Mouse (Mus musculus): Measurements from ENCODE around the gene Mrtfb. TPM values are rescaled to one million over a fixed set of nuclear protein-coding genes. Genes with fewer than 3 reads are reported as not detected.
A peak's percentile ranks its signal among the peaks of the same experiment; 100 is the strongest.
"Not testable (repeated sequence)": the region's sequence is repeated elsewhere in the genome, so short reads cannot be mapped to it uniquely, and the experiment has no call there.

Gene Mrtfb
- polyA plus RNA-seq, 1 experiment from 2014 or later: 26.2 TPM

DNA sequence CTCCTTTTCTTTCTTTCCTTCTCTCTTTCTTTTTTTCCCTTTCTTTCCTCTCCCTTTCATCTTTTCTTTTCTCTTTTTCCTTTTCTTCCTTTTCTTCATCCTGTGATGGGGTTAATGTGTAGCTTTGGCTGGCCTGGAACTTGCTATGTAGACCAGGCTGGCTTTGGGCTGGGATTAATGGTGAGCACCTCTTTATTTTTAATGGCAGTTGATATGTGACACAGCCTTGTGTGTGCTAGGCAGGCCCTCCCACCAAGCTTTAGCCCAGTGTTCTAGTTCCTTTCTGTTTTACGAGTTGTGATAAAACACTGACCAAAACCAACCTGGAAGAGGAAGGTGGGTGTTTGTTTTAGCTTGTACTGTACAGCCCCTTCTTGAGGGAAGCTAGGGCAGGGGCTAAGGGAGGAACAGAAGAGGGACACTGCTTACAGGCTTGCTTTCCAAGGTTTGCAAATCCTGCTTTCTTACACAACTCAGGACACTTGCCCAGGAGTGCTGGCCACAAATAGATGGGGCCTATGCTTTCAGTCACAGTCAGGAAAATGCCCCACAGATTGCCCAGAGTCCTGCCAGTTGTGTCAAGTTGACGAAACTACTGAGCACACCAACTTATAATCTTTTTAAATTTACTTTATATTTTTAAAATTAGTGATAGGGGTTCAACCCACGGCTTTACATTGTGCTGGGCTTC lies 20.6 kb downstream of the Mrtfb start:
- no peaks in the 10 kb centered on the region for H3K36me3 ChIP-seq
- H3K4me2 ChIP-seq (replicated peaks): no peak overlapping the region
- no peak overlapping the region for H3K9ac ChIP-seq
- H3K27me3 ChIP-seq: no peaks in the 10 kb centered on the region
- no peak overlapping the region for H3K4me3 ChIP-seq (replicated peaks)
- WGBS: 79% methylated on average over 3 of the region's 3 CpGs
- H3K27ac ChIP-seq (replicated peaks): no peak overlapping the region
- H3K4me1 ChIP-seq: no peaks in the 10 kb centered on the region
- ATAC-seq (ENCODE audit: insufficient number of reproducible peaks, low FRiP score, low TSS enrichment, low read depth): no peak
- H3K9me3 ChIP-seq (replicated peaks): 0 out of 2 replicates have a peak, but pooled peaks cover 8% of the 10 kb centered on the region

GRCm38 (mm10) chr16:13286425-13286824 lies 30.1 kb downstream of the Mrtfb start:
- not testable (repeated sequence) for H3K27ac ChIP-seq (replicated peaks); H3K9me3 ChIP-seq (replicated peaks); ATAC-seq (ENCODE audit: insufficient number of reproducible peaks, low FRiP score, low TSS enrichment, low read depth)

GRCm38 (mm10) chr16:13297860-13298259 lies 41.6 kb downstream of the Mrtfb start:
- WGBS: 44% methylated on average over 1 of the region's 1 CpGs
- no peak overlapping the region for H3K9ac ChIP-seq
- 0 out of 2 replicates have a peak, but pooled peaks cover 4% of the 10 kb centered on the region for H3K4me1 ChIP-seq
- H3K4me2 ChIP-seq (replicated peaks): no peak overlapping the region
- no peaks in the 10 kb centered on the region for H3K36me3 ChIP-seq
- ATAC-seq (ENCODE audit: insufficient number of reproducible peaks, low FRiP score, low TSS enrichment, low read depth): no peak
- no peaks in the 10 kb centered on the region for H3K27me3 ChIP-seq
- no peak overlapping the region for H3K4me3 ChIP-seq (replicated peaks)
- H3K27ac ChIP-seq (replicated peaks): no peak overlapping the region
- H3K9me3 ChIP-seq (replicated peaks): no peaks in the 10 kb centered on the region

More at GRCm38 (mm10) chr16:13286425-13286824, 30.1 kb downstream of the Mrtfb start:
- not testable (repeated sequence) for H3K36me3 ChIP-seq; H3K4me2 ChIP-seq (replicated peaks); H3K27me3 ChIP-seq; H3K9ac ChIP-seq; H3K4me1 ChIP-seq; H3K4me3 ChIP-seq (replicated peaks)

- no peaks in the 10 kb centered on the region for H3K36me3 ChIP-seq
- no peak for ATAC-seq (ENCODE audit: insufficient number of reproducible peaks, low FRiP score, low TSS enrichment, low read depth)
- H3K9ac ChIP-seq: no peak overlapping the region
- WGBS: 67% methylated on average over 2 of the region's 2 CpGs
- no peaks in the 10 kb centered on the region for H3K9me3 ChIP-seq (replicated peaks)
- no peak overlapping the region for H3K27ac ChIP-seq (replicated peaks)
- H3K27me3 ChIP-seq: no peaks in the 10 kb centered on the region
- H3K4me3 ChIP-seq (replicated peaks): no peak overlapping the region
- 0 out of 2 replicates have a peak, but pooled peaks cover 4% of the 10 kb centered on the region for H3K4me1 ChIP-seq
- H3K4me2 ChIP-seq (replicated peaks): no peak overlapping the region
These were observed 42.7 kb downstream of the Mrtfb start for GRCm38 (mm10) chr16:13298991-13299390.

DNA sequence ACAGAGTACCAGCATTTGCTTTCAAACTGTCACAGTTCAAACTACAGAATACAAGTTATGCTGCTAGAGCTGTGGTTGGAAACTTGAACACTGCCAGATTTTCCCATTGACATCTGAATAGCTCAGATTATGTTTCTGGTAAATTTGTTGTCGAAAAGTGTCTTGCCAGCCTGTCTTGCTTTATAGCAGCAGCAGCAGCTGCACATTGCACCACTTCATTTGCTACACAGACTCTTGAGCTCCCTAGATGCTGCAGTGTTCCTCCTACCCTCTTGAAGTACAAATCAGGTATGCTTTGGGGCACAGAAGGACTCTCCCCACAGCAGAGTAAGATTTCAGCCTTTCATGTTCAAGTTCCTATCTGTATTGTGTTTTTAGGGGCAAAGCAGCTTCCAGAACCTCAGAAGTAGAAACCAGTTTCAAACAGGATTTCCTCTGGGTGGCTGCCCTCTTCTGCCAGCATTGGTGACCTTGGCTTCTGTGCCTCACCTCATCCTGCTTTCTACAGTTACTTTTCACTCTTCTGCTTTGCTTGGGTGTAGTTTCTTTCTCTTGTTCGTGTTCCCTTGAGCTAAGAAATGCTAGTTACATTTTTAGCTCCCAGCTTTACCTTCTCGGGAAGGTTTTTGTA lies 49.9 kb downstream of the Mrtfb start:
- 50% methylated on average over 3 of the region's 3 CpGs for WGBS
- no peak for ATAC-seq (ENCODE audit: insufficient number of reproducible peaks, low FRiP score, low TSS enrichment, low read depth)
- Histone ChIP-seq H3K36me3 (no peaks in the 10 kb centered on the region), H3K9me3 (replicated peaks) (no peaks in the 10 kb centered on the region), H3K4me3 (replicated peaks) (no peak overlapping the region), H3K27me3 (no peaks in the 10 kb centered on the region), H3K4me1 (0 out of 2 replicates have a peak, but pooled peaks cover 10% of the 10 kb centered on the region), H3K9ac (no peak overlapping the region), H3K27ac (replicated peaks) (peak overlapping the region; percentile 48; the same call in 1 of the 2 replicates), H3K4me2 (replicated peaks) (no peak overlapping the region)

- WGBS: 18% methylated on average over 1 of the region's 1 CpGs
- peaks cover 3% of the 10 kb centered on the region; the same call in 1 of the 2 replicates for H3K36me3 ChIP-seq
- H3K4me2 ChIP-seq (replicated peaks): no peak overlapping the region
- H3K27ac ChIP-seq (replicated peaks): no peak overlapping the region
- H3K9ac ChIP-seq: no peak overlapping the region
- no peak overlapping the region for H3K4me3 ChIP-seq (replicated peaks)
- 0 out of 2 replicates have a peak, but pooled peaks cover 10% of the 10 kb centered on the region for H3K4me1 ChIP-seq
- no peaks in the 10 kb centered on the region for H3K9me3 ChIP-seq (replicated peaks)
- 0 out of 2 replicates have a peak, but pooled peaks have one; percentile 57 for ATAC-seq (ENCODE audit: insufficient number of reproducible peaks, low FRiP score, low TSS enrichment, low read depth)
- no peaks in the 10 kb centered on the region for H3K27me3 ChIP-seq
These were observed 53.9 kb downstream of the Mrtfb start for GRCm38 (mm10) chr16:13310096-13310683.

- Histone ChIP-seq H3K4me1 (0 out of 2 replicates have a peak, but pooled peaks cover 6% of the 10 kb centered on the region), H3K36me3 (peaks cover 3% of the 10 kb centered on the region; the same call in 1 of the 2 replicates), H3K9me3 (replicated peaks) (no peaks in the 10 kb centered on the region), H3K27ac (replicated peaks) (no peak overlapping the region), H3K4me2 (replicated peaks) (no peak overlapping the region), H3K27me3 (no peaks in the 10 kb centered on the region), H3K4me3 (replicated peaks) (no peak overlapping the region), H3K9ac (no peak overlapping the region)
- 83% methylated on average over 1 of the region's 1 CpGs for WGBS
- no peak for ATAC-seq (ENCODE audit: insufficient number of reproducible peaks, low FRiP score, low TSS enrichment, low read depth)
These were observed 55.1 kb downstream of the Mrtfb start for GRCm38 (mm10) chr16:13311374-13311773.

- Histone ChIP-seq H3K27me3 (no peaks in the 10 kb centered on the region), H3K27ac (replicated peaks) (no peak overlapping the region), H3K36me3 (peaks cover 3% of the 10 kb centered on the region; the same call in 1 of the 2 replicates), H3K4me3 (replicated peaks) (no peak overlapping the region), H3K4me1 (no peaks in the 10 kb centered on the region), H3K4me2 (replicated peaks) (no peak overlapping the region), H3K9ac (no peak overlapping the region), H3K9me3 (replicated peaks) (no peaks in the 10 kb centered on the region)
- WGBS: 85% methylated on average over 5 of the region's 5 CpGs
- ATAC-seq (ENCODE audit: insufficient number of reproducible peaks, low FRiP score, low TSS enrichment, low read depth): no peak
These were observed 56.9 kb downstream of the Mrtfb start for GRCm38 (mm10) chr16:13313096-13313719.

DNA sequence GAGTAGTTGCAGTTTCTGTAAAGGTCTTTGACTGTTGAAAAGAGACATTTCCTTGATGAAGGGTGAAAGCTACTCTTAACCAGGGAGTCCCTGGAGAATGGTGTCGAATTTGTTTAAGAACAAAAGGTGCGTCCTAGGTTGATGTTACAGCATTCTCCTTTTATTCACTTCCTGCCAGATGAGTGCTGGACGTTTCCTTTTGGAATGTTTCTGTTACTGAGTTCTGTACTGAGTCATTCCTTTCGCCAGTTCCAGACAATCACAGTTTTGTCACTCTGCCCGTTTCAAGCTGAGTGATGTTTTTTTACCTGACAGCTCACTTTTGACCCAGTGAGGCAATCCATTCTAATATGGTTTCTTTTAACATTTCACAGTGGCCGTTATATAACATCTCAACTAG lies 67.5 kb downstream of the Mrtfb start:
- Histone ChIP-seq H3K27ac (replicated peaks) (no peak overlapping the region), H3K4me1 (no peaks in the 10 kb centered on the region), H3K27me3 (no peaks in the 10 kb centered on the region), H3K9me3 (replicated peaks) (no peaks in the 10 kb centered on the region), H3K4me2 (replicated peaks) (no peak overlapping the region), H3K36me3 (peaks cover 20% of the 10 kb centered on the region), H3K9ac (no peak overlapping the region), H3K4me3 (replicated peaks) (no peak overlapping the region)
- WGBS: 38% methylated on average over 6 of the region's 6 CpGs
- ATAC-seq (ENCODE audit: insufficient number of reproducible peaks, low FRiP score, low TSS enrichment, low read depth): no peak

DNA sequence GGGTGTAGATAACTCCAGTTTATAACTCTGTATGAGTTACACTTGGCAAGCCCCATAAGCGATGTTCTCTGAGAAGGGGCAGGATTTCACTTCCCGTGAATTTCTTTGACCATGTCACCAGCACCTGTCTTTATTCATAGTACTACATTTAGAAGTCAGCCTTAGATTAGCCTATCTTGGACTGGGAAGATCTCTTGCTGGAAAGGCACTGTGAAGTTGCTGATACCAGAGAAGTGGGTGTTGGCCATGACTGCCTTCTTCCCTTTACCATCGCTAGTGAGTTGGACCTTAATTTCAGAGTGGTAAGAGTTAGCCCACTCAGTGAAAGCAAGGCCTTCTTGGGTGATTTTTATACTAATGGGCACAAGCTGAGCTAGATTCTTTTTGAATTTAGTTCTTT lies 70.3 kb downstream of the Mrtfb start:
- Histone ChIP-seq H3K9ac (no peak overlapping the region), H3K36me3 (peaks cover 20% of the 10 kb centered on the region), H3K4me1 (no peaks in the 10 kb centered on the region), H3K9me3 (replicated peaks) (no peaks in the 10 kb centered on the region), H3K27ac (replicated peaks) (no peak overlapping the region), H3K27me3 (no peaks in the 10 kb centered on the region), H3K4me2 (replicated peaks) (no peak overlapping the region), H3K4me3 (replicated peaks) (no peak overlapping the region)
- ATAC-seq (ENCODE audit: insufficient number of reproducible peaks, low FRiP score, low TSS enrichment, low read depth): no peak
- 95% methylated on average over 3 of the region's 3 CpGs for WGBS

DNA sequence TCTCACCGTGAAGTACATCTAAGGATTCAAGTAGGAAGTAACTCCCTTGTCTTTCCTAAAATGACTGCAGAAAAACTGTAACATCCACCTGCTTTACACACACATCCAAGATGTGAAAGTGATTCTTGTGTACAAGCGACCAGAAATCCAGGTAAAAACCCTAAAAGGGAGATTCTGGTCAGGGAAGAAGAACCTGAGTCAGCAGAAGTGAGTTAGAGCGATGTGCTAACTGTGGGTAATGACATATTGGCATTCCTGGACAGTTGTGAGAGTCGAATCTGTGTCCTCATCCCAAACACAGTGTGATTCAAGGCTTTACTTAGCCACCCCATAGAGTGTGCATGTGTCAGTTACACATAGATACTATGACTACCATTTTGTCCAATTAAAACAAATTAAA lies 72.4 kb downstream of the Mrtfb start:
- Histone ChIP-seq H3K9ac (no peak overlapping the region), H3K9me3 (replicated peaks) (no peaks in the 10 kb centered on the region), H3K27me3 (no peaks in the 10 kb centered on the region), H3K4me2 (replicated peaks) (no peak overlapping the region), H3K27ac (replicated peaks) (no peak overlapping the region), H3K4me1 (no peaks in the 10 kb centered on the region), H3K4me3 (replicated peaks) (no peak overlapping the region), H3K36me3 (peaks cover 20% of the 10 kb centered on the region)
- ATAC-seq (ENCODE audit: insufficient number of reproducible peaks, low FRiP score, low TSS enrichment, low read depth): no peak
- WGBS: 88% methylated on average over 4 of the region's 4 CpGs
